Mouse (Mus musculus) adrenal gland, adult 8-10 months (tissue): Measurements from ENCODE around the gene Trmt11. TPM values are rescaled to one million over a fixed set of nuclear protein-coding genes. Genes with fewer than 3 reads are reported as not detected.
"Not testable (repeated sequence)": the region's sequence is repeated elsewhere in the genome, so short reads cannot be mapped to it uniquely, and the experiment has no call there.

Experiments
- DNase-seq: peaks from one replicate; pipeline ENCODE4 v3.0.0; 2022
- total RNA-seq, 4 experiments: library from RNA; stranded (reverse); gene quantifications; 2 replicates each; pipeline ENCODE4 v1.2.4; 2022

Trmt11 gene
- total RNA-seq, 4 experiments from 2014 or later, result 8.0 to 14.6 (median 12.6) TPM

DNA sequence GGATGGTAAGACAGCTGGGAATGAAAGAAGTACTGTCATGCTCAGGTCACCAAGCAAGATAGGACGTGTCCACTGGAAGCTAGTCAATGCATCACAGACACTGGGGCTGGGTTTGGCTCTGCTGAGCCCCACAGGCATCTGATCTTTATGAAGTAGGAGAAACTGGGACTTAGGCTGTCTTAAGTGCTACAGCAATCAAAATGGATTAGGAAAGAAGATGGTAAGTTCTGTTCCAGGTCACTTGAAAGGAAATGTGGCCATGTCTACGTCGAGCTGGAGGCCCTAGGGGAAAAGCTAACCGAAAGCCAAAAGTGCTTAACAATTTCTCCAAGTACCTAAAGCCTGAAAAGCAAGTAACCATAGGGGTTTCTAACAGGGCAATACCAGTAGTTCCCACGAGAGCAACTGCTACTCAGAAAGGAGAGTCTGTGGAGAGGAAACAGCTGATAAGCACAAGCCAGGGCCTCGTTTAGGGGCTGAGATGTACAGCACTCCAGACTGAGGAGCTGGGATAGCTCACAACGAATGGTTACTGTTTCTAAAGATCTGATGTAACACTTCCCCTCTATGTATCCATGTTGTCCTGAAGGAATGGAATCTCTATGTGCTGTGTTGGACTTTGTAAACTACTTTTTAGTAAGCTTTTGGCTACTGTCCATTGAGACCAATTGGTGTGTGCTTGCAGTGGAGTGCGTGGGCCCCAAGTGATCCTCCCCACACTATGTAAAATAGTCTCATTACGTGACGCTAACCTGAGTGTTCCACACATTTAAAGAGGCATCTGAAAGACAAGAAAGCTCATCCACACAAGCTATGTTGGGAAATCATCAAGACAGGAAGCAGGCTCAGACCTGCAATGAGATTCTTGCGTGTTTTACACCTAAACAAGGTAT is 44.6 kb downstream of the Trmt11 start:
- DNase-seq, result no peak

DNA sequence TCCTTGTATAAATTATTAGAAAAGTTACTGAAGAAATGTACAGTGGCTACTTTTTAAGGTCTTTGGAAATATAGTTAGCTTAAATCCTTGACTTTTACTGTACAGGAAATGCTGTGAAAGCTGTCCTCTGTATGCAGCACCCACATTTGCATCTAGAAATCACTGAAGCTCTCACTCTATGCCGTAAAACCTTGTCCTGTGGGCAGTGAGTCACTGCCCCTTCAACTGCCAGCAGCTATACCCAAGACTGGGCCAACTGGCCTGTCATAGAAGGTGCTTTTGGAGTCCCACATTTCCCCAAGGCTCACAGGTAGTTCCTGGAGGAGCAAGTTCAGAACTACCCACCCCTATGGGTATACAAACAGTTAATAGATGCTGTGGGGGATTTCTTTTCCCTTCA is 48.2 kb downstream of the Trmt11 start:
- no peak for DNase-seq

DNA sequence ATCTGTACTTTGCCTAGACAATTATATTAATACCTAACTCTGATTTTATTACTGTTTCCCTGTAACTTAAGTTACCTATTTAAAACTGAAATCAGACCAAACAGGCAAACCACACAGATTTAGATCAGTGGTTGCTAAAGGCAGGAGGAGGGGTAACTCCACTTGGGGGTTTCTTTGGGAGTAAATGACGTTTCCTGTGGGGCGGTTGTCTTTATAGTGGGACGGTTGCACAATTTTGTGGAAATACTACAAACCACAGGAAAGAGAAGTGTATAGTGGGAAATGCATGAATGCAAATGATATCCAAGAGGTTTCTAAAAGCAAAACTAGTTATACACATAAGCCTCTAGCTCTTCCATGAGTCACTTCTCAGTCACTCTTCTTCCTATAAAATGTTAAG is 50.6 kb downstream of the Trmt11 start:
- no peak for DNase-seq

DNA sequence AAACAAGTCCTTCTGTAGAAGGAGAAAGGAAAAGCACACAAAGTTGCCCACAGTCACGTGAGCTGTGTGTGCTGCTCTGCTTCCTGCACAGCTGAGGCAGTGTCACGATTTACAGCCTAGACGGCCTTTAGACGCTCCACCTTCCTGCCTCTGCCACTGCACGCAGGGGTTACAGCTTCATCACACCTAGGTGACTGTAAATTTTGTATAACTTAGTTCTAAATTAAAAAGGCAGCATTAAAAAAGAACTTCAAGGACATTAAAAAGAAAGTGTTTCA is 62.1 kb downstream of the Trmt11 start:
- DNase-seq, result no peak

DNA sequence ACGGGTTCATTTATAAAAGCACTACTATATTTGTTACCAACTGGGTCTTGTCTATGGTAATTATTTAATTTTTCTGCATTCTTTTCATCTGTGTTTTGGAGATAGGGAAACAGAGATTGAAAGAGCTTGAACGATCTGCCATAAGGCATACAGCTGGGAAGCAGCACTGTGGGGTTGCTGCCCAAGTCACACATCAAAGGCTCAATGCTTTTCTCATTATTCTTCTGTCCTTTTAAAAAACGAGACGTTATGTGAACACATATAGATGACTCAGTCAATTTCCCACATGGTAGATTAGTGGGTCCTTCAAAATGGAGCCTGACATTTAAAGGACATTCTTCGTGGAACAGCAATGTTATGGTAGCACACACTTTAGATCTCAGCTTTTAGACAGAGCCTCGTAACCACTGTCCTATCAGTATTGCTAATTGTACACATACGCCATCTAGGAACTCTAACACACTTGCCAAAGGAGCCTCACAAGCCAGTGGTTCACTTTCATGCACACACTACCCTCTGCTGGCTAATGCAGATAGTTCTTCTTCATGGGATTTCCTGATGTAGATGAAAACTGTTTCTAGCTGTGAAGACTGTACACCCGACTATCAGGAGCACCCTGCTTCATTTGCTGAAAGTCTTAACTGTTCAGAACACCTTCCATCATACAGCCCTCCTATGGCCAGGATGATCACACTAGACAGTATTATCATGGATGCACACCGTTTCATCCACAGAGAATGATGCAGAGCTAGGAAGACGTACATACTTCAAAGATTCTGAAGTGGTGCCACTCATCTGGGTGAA is 62.6 kb downstream of the Trmt11 start:
- peak; percentile 14 for DNase-seq

DNA sequence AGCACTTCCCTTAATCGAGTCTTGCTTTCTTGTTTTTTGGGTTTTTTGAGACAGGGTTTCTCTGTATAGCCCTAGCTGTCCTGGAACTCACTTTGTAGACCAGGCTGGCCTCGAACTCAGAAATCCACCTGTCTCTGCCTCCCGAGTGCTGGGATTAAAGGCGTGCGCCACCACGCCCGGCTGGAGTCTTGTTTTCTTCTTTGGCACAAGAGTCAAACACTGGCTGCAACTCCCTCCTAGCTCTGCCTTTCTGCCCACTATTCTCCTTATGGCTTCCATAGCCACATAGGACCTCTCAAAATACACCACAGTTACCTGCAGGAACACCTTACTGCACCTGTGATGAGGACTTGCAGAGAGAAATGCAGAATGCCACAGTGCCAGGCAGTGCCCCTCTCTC is 64.6 kb downstream of the Trmt11 start:
- not testable (repeated sequence) for DNase-seq

DNA sequence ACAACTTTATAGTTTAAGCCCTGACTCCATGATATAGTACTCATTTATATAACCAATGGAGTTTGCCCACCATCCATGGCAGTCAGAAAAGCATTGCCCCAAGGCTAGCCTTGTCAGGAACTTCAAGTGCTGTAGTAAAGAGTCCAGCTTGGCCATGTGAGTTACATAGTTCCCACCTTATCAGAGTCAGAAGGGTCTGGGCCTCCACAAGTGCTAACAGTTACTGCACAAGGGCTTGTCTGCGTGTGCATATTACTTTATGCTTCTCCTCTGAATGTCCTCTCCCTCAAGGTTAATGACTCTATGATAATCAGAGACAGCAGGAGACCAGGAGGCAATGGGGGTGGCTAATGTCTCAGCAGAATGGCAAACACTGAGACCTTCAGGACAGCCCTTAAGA is 73.4 kb downstream of the Trmt11 start:
- DNase-seq, result no peak

DNA sequence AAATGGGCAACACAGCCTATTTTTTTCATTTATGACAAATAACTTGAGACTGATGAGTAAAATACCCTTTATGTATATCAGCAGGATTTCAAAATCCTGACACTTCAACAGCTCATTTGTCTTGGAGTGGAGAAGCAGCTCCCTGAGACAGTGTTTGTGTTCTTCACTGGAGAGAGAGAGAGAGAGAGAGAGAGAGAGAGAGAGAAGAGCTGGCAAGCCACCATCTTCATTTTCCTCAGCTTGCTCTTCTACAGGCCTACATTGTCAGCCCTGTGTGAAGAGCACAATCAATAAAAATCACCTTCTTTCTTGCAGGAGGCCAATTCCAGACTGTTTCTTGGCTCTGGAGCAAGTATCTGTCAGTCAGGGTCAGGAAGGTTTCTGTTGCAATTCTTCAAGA is 78.8 kb downstream of the Trmt11 start:
- DNase-seq, result no peak

DNA sequence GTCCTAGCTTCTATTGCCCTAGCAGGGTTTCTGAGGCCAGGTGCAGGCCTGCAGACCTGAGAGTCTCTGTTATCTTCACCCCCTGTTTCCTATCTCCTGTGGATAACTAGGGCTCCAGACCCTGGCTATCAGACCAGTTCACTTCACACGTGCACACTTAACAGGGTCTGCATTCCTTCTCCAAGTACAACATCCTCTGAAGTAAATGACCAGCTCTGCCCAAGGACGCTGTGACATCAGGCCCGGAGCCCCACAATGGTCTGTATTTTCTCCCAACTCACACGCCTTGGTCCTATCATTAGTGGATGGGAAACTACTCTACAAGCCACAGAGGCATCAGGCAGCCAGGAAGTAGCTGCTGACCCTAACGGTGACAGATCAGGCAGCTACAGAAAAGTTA is 81.4 kb downstream of the Trmt11 start:
- no peak for DNase-seq

DNA sequence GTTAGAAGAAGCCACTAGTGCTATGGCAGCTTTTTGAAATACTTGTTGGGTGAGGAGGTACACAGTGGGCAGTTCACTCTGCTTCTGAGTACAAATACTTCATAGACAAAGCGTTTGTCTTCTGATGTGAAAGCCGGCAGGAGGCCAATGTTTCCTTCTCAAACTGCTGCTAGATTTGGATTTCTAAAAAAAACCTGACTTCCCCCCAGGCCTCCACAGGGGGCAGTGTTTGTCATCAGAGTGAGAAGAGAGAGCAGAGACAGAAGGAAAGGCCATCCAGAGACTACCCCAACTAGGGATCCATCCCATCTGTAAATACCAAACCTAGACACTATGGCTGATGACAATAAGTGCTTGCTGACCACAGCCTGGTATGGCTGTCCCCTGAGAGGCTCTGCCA is 83.3 kb downstream of the Trmt11 start:
- no peak for DNase-seq

DNA sequence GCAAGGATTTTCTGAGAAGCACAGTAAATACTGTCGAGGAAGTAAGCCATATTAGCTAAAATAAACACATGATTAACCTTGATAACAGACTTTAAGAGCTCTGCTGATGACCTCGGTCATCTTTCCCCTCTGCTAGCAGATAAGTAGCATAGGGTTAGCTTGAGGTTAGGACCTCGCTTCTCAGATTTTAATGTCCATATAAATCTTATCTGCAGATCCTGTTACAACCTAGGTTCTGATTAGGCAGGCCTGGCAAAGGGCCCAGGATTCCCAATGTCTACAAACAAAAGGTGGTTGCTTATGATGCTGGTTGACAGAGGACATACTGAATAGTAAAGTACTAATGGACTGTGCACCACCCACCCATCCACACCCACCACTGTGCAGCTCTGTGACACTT is 83.8 kb downstream of the Trmt11 start:
- DNase-seq, result no peak

DNA sequence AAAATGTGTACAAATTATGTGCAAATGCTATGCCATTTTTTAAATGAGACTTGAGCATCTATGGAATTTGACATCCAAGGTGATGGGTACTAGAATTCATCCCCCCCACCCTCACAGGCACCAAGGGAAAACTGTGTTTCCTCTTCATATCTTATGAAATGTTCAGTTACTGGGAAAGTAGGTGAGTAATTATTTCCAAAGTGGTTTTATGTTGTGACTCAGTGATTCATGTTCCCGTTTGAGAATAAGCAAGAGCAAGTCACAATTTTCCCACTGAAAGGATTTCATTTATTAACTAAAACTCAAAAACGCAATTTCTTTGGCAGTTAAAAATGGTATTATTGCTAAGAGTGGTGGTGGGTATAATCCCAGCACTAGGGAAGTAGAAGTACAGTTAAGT is 95.8 kb downstream of the Trmt11 start:
- DNase-seq, result no peak

DNA sequence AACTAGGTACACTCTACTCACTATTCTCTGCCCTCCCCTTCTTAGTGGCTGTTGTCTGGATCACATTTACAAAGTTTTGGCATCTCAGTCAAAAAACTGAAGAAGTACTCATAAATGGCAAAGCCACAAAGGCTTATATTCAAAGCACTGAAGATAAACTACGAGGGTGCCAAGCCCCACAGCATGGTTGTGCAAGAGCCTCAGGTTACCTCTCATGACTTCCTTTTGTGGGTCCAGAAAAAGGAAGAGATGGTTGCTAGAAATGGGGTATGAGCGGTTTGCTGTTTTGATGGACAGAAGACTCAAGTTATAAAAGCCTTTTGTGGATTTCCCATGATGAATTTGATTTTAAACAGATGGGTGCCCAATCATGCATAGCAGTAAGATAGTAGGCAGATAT is 97.4 kb downstream of the Trmt11 start:
- no peak for DNase-seq

DNA sequence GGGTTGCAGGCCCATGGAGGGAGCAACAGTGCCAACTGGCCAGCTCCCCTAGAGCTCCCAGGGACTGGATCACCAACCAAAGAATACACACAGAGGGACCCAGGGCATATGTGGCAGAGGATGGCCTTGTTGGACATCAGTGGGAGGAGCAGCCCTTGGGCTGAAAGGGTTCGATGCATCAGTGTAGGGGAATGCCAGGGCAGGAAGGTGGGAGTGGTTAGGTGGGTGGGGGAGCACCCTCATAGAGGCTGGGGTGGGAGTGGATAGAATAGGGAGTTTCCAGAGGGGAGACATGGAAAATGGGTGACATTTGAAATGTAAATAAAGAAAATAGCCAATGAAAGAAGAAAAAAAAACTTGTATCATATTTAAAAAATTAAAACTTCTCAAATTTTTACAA is 97.8 kb downstream of the Trmt11 start:
- no peak for DNase-seq

DNA sequence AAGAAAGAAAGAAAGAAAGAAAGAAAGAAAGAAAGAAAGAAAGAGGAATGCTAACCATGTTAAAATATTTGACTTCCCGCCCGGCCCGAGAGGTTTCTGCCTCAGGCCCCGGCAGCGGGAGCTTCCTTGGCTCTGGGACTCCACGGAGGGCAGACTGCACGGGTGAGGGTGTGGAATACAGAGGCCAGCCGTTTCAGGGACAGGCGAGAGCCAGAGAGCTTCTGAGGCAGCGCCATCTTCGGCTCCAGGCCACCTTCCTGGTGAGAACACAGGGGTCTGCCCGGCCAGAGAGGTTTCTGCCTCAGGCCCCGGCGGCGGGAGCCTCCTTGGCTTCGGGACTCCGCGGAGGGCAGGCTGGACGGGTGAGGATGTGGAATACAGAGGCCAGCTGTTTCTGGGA is 102.3 kb downstream of the Trmt11 start:
- not testable (repeated sequence) for DNase-seq

Other genes with a start within 250 kb of the Trmt11 start
- 10 to 100 TPM; 42.0 to 61.2 (median 52.4) TPM for gene Hint3, start 28.9 kb upstream of the Trmt11 start, total RNA-seq
- gene Ncoa7, start 202.6 kb upstream of the Trmt11 start, total RNA-seq, result 10 to 100 TPM; 29.2 to 46.0 (median 37.0) TPM
- gene Hey2, start 242.1 kb upstream of the Trmt11 start, total RNA-seq, result 1 to 10 TPM; 1.5 to 2.1 (median 1.8) TPM